Mouse (Mus musculus) CD4-positive, CD25-positive, alpha-beta regulatory T cell, adult 4 months (primary cell): ENCODE results near the gene Dus1l. TPM values are rescaled to one million over a fixed set of nuclear protein-coding genes. Genes with fewer than 3 reads are reported as not detected.
A peak's percentile ranks its signal among the peaks of the same experiment; 100 is the strongest.
"Not testable (repeated sequence)": the region's sequence is repeated elsewhere in the genome, so short reads cannot be mapped to it uniquely, and the experiment has no call there.

ENCODE experiments used
- ATAC-seq: one replicate; pipeline ENCODE4 v1.8.0; 2017
- polyA plus RNA-seq, 2 experiments: library from polyadenylated mRNA; unstranded; fragments of 100-300 nt; shearing (Covaris generic); gene quantifications; one replicate each; pipeline ENCODE4 v1.2.1; 2017

Dus1l gene
- polyA plus RNA-seq, 2 experiments from 2014 or later: 31.4 to 35.3 TPM

- ATAC-seq: no peak
These were observed 22.0 kb upstream of the Dus1l start for GRCm38 (mm10) chr11:120818251-120818650.

GRCm38 (mm10) chr11:120817358-120817757 lies 21.2 kb upstream of the Dus1l start:
- no peak for ATAC-seq

- ATAC-seq: no peak
These were observed 15.9 kb upstream of the Dus1l start for GRCm38 (mm10) chr11:120812068-120812467.

- ATAC-seq: no peak
These were observed 11.8 kb upstream of the Dus1l start for GRCm38 (mm10) chr11:120808010-120808409.

- ATAC-seq: no peak
These were observed 9.4 kb upstream of the Dus1l start for GRCm38 (mm10) chr11:120805375-120806298.

GRCm38 (mm10) chr11:120804769-120805168 lies 8.6 kb upstream of the Dus1l start:
- ATAC-seq: no peak

- ATAC-seq: no peak
These were observed 8.1 kb upstream of the Dus1l start for GRCm38 (mm10) chr11:120804274-120804673.

GRCm38 (mm10) chr11:120800061-120800904 lies 4.1 kb upstream of the Dus1l start:
- peak; percentile 69 for ATAC-seq

GRCm38 (mm10) chr11:120799316-120799890 lies 3.2 kb upstream of the Dus1l start:
- no peak for ATAC-seq

GRCm38 (mm10) chr11:120798244-120798643 lies 2.0 kb upstream of the Dus1l start:
- no peak for ATAC-seq

- ATAC-seq: peak; percentile 3
These were observed 377 bp upstream of the Dus1l start for GRCm38 (mm10) chr11:120796614-120796946.

GRCm38 (mm10) chr11:120792652-120793051 lies 3.6 kb downstream of the Dus1l start:
- no peak for ATAC-seq

- ATAC-seq: no peak
These were observed 6.4 kb downstream of the Dus1l start for GRCm38 (mm10) chr11:120789810-120790209.

GRCm38 (mm10) chr11:120789355-120789754 lies 6.8 kb downstream of the Dus1l start:
- no peak for ATAC-seq

- not testable (repeated sequence) for ATAC-seq
These were observed 7.7 kb downstream of the Dus1l start for GRCm38 (mm10) chr11:120788460-120788859.

GRCm38 (mm10) chr11:120785145-120785544 lies 11.1 kb downstream of the Dus1l start:
- no peak for ATAC-seq

- ATAC-seq: peak; percentile 96
These were observed 12.0 kb downstream of the Dus1l start, which contains the start of the genes Rfng and Gps1 for GRCm38 (mm10) chr11:120784064-120784791. Gene Rfng, minus strand, starts transcription at chr11:120784207. Gene Gps1, plus strand, starts transcription at chr11:120784272.

GRCm38 (mm10) chr11:120783426-120784063 lies 12.7 kb downstream of the Dus1l start:
- ATAC-seq: peak; percentile 36

- not testable (repeated sequence) for ATAC-seq
These were observed 14.8 kb downstream of the Dus1l start for GRCm38 (mm10) chr11:120781361-120781760.

- no peak for ATAC-seq
These were observed 16.3 kb downstream of the Dus1l start for GRCm38 (mm10) chr11:120779876-120780275.

- ATAC-seq: no peak
These were observed 19.1 kb downstream of the Dus1l start for GRCm38 (mm10) chr11:120777123-120777522.
